Mouse (Mus musculus) intestine, postnatal 0 days (tissue): ENCODE data around the gene Trpm6. TPM values are rescaled to one million over a fixed set of nuclear protein-coding genes. Genes with fewer than 3 reads are reported as not detected.

Experiments used
- ATAC-seq: fragments of 200-750 bp; cut with Nextera tagmentation; 2 replicates; pipeline ENCODE4 v1.8.0; 2017; ENCODE audit warnings: mild to moderate bottlenecking, moderate TSS enrichment, moderate library complexity
- H3K27ac ChIP-seq: fragments of 300-500 bp; sonication (generic); 2 replicates; pipeline ENCODE4 v1.5.1; 2014; ENCODE audit warnings: mild to moderate bottlenecking, low read depth, low read length, moderate library complexity
- H3K27me3 ChIP-seq: fragments of 300-500 bp; sonication (generic); replicated peaks from 2 replicates; pipeline ENCODE4 v1.6.1; 2014; ENCODE audit warnings: low read length, mixed read lengths; ENCODE audit not compliant: control insufficient read depth, insufficient read depth
- H3K36me3 ChIP-seq: fragments of 300-500 bp; sonication (generic); 2 replicates; pipeline ENCODE4 v1.6.1; 2014; ENCODE audit warnings: mild to moderate bottlenecking, moderate library complexity; ENCODE audit not compliant: control insufficient read depth, insufficient read depth
- H3K4me1 ChIP-seq: fragments of 300-500 bp; sonication (generic); replicated peaks from 2 replicates; pipeline ENCODE4 v1.6.1; 2014; ENCODE audit warnings: antibody characterized with exemption, low read length, mixed read lengths; ENCODE audit not compliant: control insufficient read depth, insufficient read depth
- H3K4me2 ChIP-seq: fragments of 300-500 bp; sonication (generic); replicated peaks from 2 replicates; pipeline ENCODE4 v1.6.1; 2014; ENCODE audit warnings: low read depth, mild to moderate bottlenecking, moderate library complexity
- H3K4me3 ChIP-seq: fragments of 300-500 bp; sonication (generic); 2 replicates; pipeline ENCODE4 v1.5.1; 2014; ENCODE audit warnings: low read depth, low read length
- H3K9ac ChIP-seq: fragments of 300-500 bp; sonication (generic); 2 replicates; pipeline ENCODE4 v1.6.1; 2014; ENCODE audit warnings: mild to moderate bottlenecking, low read depth, low read length
- H3K9me3 ChIP-seq: fragments of 300-500 bp; sonication (generic); 2 replicates; pipeline ENCODE4 v1.6.1; 2016; ENCODE audit warnings: mixed run types; ENCODE audit not compliant: control insufficient read depth
- CTCF ChIP-seq: sonication (generic); IDR thresholded peaks from 2 replicates; pipeline ENCODE4 v1.5.1; 2016; ENCODE audit warnings: low read depth, mild to moderate bottlenecking, control low read depth, antibody characterized with exemption, moderate library complexity
- WGBS: fragments of 180-500 bp; shearing (Covaris S2); extraction: QIAGEN DNeasy Blood & Tissue Kit; methylation state at CpG from one replicate; pipeline ENCODE4 v1.1.7; 2014; 5-methylcytosine and 5-hydroxymethylcytosine counted together
- polyA plus RNA-seq: library from polyadenylated mRNA; unstranded; fragments of >200 nt; fragmentation: Nextera tagmentation; extraction: Ambion mirVana; gene quantifications from 2 replicates; pipeline ENCODE4 v1.2.1, GENCODE M21; 2015

The Trpm6 gene
- polyA plus RNA-seq, 1 experiment from 2014 or later: 0.08 TPM

GRCm38 (mm10) chr19:18834971-18835370 lies 85.2 kb downstream of the Trpm6 start:
- no peak for ATAC-seq
- H3K4me1 ChIP-seq: no peaks in the 10 kb centered on the region
- H3K4me3 ChIP-seq: no peak overlapping the region
- no peaks in the 10 kb centered on the region for H3K9me3 ChIP-seq
- TF ChIP-seq CTCF: peak; percentile 96
- no peak overlapping the region for H3K9ac ChIP-seq
- H3K27ac ChIP-seq: no peak overlapping the region
- H3K36me3 ChIP-seq: no peaks in the 10 kb centered on the region
- 7% methylated on average over 6 of the region's 6 CpGs for WGBS
- H3K27me3 ChIP-seq: no peaks in the 10 kb centered on the region
- H3K4me2 ChIP-seq: no peak overlapping the region

DNA sequence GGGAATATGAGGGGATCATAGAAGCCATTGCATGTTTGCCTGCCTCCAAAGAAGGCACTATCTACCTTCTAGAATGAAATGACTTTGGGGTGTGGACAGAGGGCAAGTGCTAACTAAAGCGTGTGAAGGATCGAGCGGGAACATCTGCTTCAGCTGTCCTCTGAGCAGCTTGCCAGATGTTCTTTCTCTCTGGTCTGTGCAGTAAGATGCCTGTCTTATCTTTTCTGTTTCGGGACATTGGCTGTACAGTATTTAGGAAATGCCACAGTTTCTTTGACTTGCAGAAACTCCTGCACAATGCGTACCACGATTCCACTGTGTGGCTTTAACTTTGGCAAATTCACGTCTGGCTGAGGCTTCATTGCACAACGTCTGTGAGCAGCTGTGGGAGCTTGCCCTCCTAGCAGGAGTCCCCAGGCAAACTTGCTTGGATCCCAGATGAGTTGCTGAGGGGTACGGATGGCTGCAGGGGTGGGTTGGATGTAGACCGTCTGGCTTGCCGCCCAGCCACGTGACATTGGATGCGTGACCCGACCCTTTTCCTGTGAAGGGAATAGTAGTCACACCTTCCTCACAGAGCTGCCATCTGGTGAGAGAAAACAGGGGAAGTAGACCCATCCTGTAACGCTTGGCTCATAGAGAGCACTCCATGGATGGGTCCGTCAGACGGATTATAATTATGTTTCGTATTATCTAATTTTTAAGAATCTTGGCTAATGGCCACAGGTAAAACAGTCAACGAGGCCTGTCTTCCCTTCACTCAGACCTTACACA lies 92.2 kb downstream of the Trpm6 start:
- no peak for TF ChIP-seq CTCF
- no peaks in the 10 kb centered on the region for H3K27me3 ChIP-seq
- no peaks in the 10 kb centered on the region for H3K4me1 ChIP-seq
- no peaks in the 10 kb centered on the region for H3K9me3 ChIP-seq
- H3K4me3 ChIP-seq: no peak overlapping the region
- no peak overlapping the region for H3K4me2 ChIP-seq
- H3K36me3 ChIP-seq: no peaks in the 10 kb centered on the region
- H3K27ac ChIP-seq: no peak overlapping the region
- no peak for ATAC-seq
- H3K9ac ChIP-seq: no peak overlapping the region
- WGBS: 69% methylated on average over 19 of the region's 19 CpGs

DNA sequence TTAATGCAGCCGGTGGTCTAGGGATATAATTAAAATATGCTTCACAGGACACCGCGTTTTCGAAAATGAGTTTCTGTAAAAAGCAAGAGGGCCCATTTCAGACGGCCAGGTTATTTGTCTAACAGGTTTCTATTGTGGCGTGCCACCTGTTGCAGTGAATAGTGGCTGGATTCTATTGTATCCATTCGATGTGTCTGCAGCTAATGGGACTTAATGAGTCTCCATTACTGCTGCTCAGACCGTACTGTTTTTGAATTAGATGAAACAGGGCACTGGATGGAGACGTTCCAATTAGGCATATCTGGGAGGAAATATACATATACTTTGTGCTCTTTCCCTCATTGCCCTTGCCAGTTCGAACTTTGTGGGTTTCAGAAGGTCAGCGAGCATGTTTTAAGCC lies 92.8 kb downstream of the Trpm6 start:
- no peak for ATAC-seq
- Histone ChIP-seq H3K9me3 (no peaks in the 10 kb centered on the region), H3K4me1 (no peaks in the 10 kb centered on the region), H3K27ac (no peak overlapping the region), H3K9ac (no peak overlapping the region), H3K4me2 (no peak overlapping the region), H3K4me3 (no peak overlapping the region), H3K36me3 (no peaks in the 10 kb centered on the region), H3K27me3 (no peaks in the 10 kb centered on the region)
- WGBS: 84% methylated on average over 11 of the region's 11 CpGs
- no peak for TF ChIP-seq CTCF

DNA sequence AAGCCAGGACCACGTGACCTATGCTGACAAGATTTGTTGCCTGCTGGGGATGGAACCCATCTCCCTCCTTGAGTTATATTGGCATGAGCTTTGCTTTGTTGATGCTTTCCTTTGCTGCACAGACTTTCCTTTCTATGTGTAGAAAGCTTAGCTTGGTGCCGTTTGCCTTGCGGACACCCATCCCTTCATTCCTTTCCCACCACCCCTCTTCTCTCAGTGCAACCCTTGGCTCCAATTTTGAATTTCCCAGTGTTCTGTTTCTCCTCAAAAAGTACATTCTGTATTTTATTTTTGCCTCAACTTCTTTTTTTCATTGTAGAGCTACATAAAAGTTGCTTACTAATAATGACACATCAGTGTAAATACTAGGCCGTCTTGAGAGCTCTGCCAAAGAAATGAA lies 96.6 kb downstream of the Trpm6 start:
- Histone ChIP-seq H3K4me1 (no peaks in the 10 kb centered on the region), H3K4me2 (no peak overlapping the region), H3K9ac (no peak overlapping the region), H3K4me3 (no peak overlapping the region), H3K27me3 (no peaks in the 10 kb centered on the region), H3K9me3 (no peaks in the 10 kb centered on the region), H3K27ac (no peak overlapping the region), H3K36me3 (no peaks in the 10 kb centered on the region)
- WGBS: 74% methylated on average over 4 of the region's 4 CpGs
- no peak for ATAC-seq
- TF ChIP-seq CTCF: no peak

DNA sequence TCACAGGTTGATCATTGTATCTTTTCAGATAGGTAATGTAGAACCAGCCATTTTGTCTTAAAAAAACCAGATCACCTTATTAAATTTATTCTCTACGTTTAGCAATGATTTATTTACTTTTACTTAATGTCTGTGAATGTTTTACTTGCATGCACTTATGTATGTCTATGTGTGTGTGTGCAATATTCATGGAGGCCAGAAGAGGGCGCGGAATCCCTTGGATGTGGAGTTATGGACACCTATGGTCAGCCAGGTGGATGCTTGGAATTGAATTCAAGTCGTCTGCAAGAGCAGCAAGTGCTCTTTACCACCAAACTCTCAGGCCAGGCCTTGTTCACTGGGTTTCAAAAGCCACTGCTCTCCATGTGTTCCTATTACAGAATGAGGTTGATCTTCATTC lies 118.5 kb downstream of the Trpm6 start:
- 50% methylated on average over 4 of the region's 4 CpGs for WGBS
- TF ChIP-seq CTCF: peak; percentile 31
- Histone ChIP-seq H3K9ac (no peak overlapping the region), H3K27me3 (no peaks in the 10 kb centered on the region), H3K36me3 (no peaks in the 10 kb centered on the region), H3K27ac (no peak overlapping the region), H3K4me2 (no peak overlapping the region), H3K4me3 (no peak overlapping the region), H3K9me3 (no peaks in the 10 kb centered on the region), H3K4me1 (no peaks in the 10 kb centered on the region)
- no peak for ATAC-seq

GRCm38 (mm10) chr19:18872792-18873569 lies 123.2 kb downstream of the Trpm6 start:
- no peak overlapping the region for H3K4me3 ChIP-seq
- no peaks in the 10 kb centered on the region for H3K4me1 ChIP-seq
- WGBS: 59% methylated on average over 6 of the region's 6 CpGs
- no peak for ATAC-seq
- no peak overlapping the region for H3K9ac ChIP-seq
- no peak overlapping the region for H3K27ac ChIP-seq
- no peaks in the 10 kb centered on the region for H3K36me3 ChIP-seq
- no peaks in the 10 kb centered on the region for H3K27me3 ChIP-seq
- no peak overlapping the region for H3K4me2 ChIP-seq
- peak; percentile 68 for TF ChIP-seq CTCF
- no peaks in the 10 kb centered on the region for H3K9me3 ChIP-seq
